Mouse (Mus musculus): Measurements from ENCODE around the gene Nefh. TPM values are rescaled to one million over a fixed set of nuclear protein-coding genes. Genes with fewer than 3 reads are reported as not detected.

Nefh gene
- total RNA-seq, 2 experiments from 2014 or later: 0.15 TPM; not detected in 1

GRCm38 (mm10) chr11:4953918-4954317, 6.1 kb upstream of the Nefh start:
- no peak for DNase-seq
- intact Hi-C loops (cut with DNase I): no loop called here

- intact Hi-C loops (cut with DNase I): no loop called here
- no peak for DNase-seq
Observed at GRCm38 (mm10) chr11:4953401-4953800, 5.5 kb upstream of the Nefh start.

GRCm38 (mm10) chr11:4949256-4950044, 1.6 kb upstream of the Nefh start:
- peak in 1 of 2 experiments; percentile 22 for DNase-seq
- intact Hi-C loops (cut with DNase I): no loop called here

- intact Hi-C loops (cut with DNase I): no loop called here
- no peak for DNase-seq
Observed at GRCm38 (mm10) chr11:4948792-4949191, 928 bp upstream of the Nefh start.

GRCm38 (mm10) chr11:4946947-4947812, 684 bp downstream of the Nefh start:
- intact Hi-C loops (cut with DNase I): no loop called here
- no peak for DNase-seq

- no peak for DNase-seq
- intact Hi-C loops (cut with DNase I): no loop called here
Observed at GRCm38 (mm10) chr11:4946530-4946929, 1.3 kb downstream of the Nefh start.

- no peak for DNase-seq
Observed at GRCm38 (mm10) chr11:4936243-4936642, 11.6 kb downstream of the Nefh start.

GRCm38 (mm10) chr11:4931009-4931601, 16.8 kb downstream of the Nefh start:
- DNase-seq: no peak
- intact Hi-C loops (cut with DNase I): no loop called here

More at GRCm38 (mm10) chr11:4936243-4936642, 11.6 kb downstream of the Nefh start:
- intact Hi-C loops (cut with DNase I): no loop called here

GRCm38 (mm10) chr11:4927224-4927623, 20.6 kb downstream of the Nefh start:
- intact Hi-C loops (cut with DNase I): no loop called here

GRCm38 (mm10) chr11:4921751-4922150, 26.1 kb downstream of the Nefh start:
- DNase-seq: no peak
- intact Hi-C loops (cut with DNase I): no loop called here

More at GRCm38 (mm10) chr11:4927224-4927623, 20.6 kb downstream of the Nefh start:
- no peak for DNase-seq

- DNase-seq: no peak
- intact Hi-C loops (cut with DNase I): no loop called here
Observed at GRCm38 (mm10) chr11:4921281-4921680, 26.6 kb downstream of the Nefh start.

GRCm38 (mm10) chr11:4916068-4916467, 31.8 kb downstream of the Nefh start:
- DNase-seq: peak in 1 of 2 experiments; percentile 43
- intact Hi-C loops (cut with DNase I): loop anchor here (1.0 kb wide), 1 partner anchor 58 kb away; no protein-coding TSS in a partner anchor

- intact Hi-C loops (cut with DNase I): no loop called here
Observed at GRCm38 (mm10) chr11:4906231-4906630, 41.6 kb downstream of the Nefh start.

GRCm38 (mm10) chr11:4901956-4902355, 45.9 kb downstream of the Nefh start:
- DNase-seq: no peak
- intact Hi-C loops (cut with DNase I): no loop called here

More at GRCm38 (mm10) chr11:4906231-4906630, 41.6 kb downstream of the Nefh start:
- no peak for DNase-seq

GRCm38 (mm10) chr11:4900437-4900836, 47.4 kb downstream of the Nefh start:
- no peak for DNase-seq
- intact Hi-C loops (cut with DNase I): no loop called here

- peak; percentile 60 to 63 for DNase-seq
- intact Hi-C loops (cut with DNase I): no loop called here
Observed at GRCm38 (mm10) chr11:4894848-4895816, 52.7 kb downstream of the Nefh start, which contains the start of gene Thoc5. TSS of gene Thoc5 (plus strand) at chr11:4895320.

All from gastrocnemius, postnatal 36 days (tissue).